In genomic region chr8:88198945-88199571, GRCm38 (mm10) we compare ENCODE assay signal across 8 mouse cellular contexts. TPM values are rescaled to one million over a fixed set of nuclear protein-coding genes. Genes with fewer than 3 reads are reported as not detected.
DNase-seq lines count a peak whose midpoint lies in the region; ATAC-seq and TF ChIP-seq lines count a peak whose summit lies in the region.

TSS of gene Tent4b (plus strand) at chr8:88199213.

- peak within 1 kb of the TSS; percentile 89 for H3K4me2 ChIP-seq in heart, embryonic 15.5 days
- H3K4me2 ChIP-seq in liver, embryonic 14.5 days (ENCODE audit: low read depth) = peak within 1 kb of the TSS; percentile 99
- peak within 1 kb of the TSS; percentile 88 for H3K4me2 ChIP-seq in neural tube, embryonic 11.5 days (ENCODE audit: low read depth)
- H3K4me2 ChIP-seq in stomach, postnatal 0 days (replicated peaks; ENCODE audit: low read depth) = peak within 1 kb of the TSS; percentile 95

- under 1% methylated on average over 87 of the region's 97 CpGs for WGBS in forebrain, embryonic 10.5 days
- under 1% methylated on average over 76 of the region's 97 CpGs for WGBS in heart, embryonic 15.5 days
- under 1% methylated on average over 82 of the region's 97 CpGs for WGBS in liver, embryonic 14.5 days (ENCODE audit: insufficient replicate concordance)
- under 1% methylated on average over 77 of the region's 97 CpGs for WGBS in neural tube, embryonic 11.5 days
- under 1% methylated on average over 62 of the region's 97 CpGs for WGBS in stomach, postnatal 0 days

- H3K4me3 ChIP-seq in forebrain, embryonic 10.5 days = peak within 1 kb of the TSS; percentile 96
- peak within 1 kb of the TSS; percentile 82 for H3K4me3 ChIP-seq in heart, embryonic 15.5 days
- H3K4me3 ChIP-seq in liver, embryonic 14.5 days (ENCODE audit: insufficient read depth in 1 of 2, low read depth in 2 of 2, low read length in 2 of 2) = peak within 1 kb of the TSS; percentile 97 to 98
- peak within 1 kb of the TSS; percentile 94 for H3K4me3 ChIP-seq in neural tube, embryonic 11.5 days (ENCODE audit: low read depth, low read length)
- H3K4me3 ChIP-seq in stomach, postnatal 0 days (ENCODE audit: low read depth, low read length) = peak within 1 kb of the TSS; percentile 85

- no peak for TF ChIP-seq CTCF in liver, embryonic 14.5 days (IDR thresholded peaks at IDR 0.05; ENCODE audit: low read depth)
- no peak for TF ChIP-seq CTCF in stomach, postnatal 0 days (IDR thresholded peaks at IDR 0.05; ENCODE audit: low read depth)

- peaks cover 20% of the 10 kb centered on the region for H3K36me3 ChIP-seq in forebrain, embryonic 10.5 days (replicated peaks)
- H3K36me3 ChIP-seq in heart, embryonic 15.5 days = no peaks in the 10 kb centered on the region
- H3K36me3 ChIP-seq in liver, embryonic 14.5 days (replicated peaks; ENCODE audit: control insufficient read depth, insufficient read depth, low read depth) = peaks cover 2% of the 10 kb centered on the region; the same call in 1 of the 2 replicates
- no peaks in the 10 kb centered on the region for H3K36me3 ChIP-seq in neural tube, embryonic 11.5 days (ENCODE audit: control insufficient read depth, insufficient read depth, low read length)
- no peaks in the 10 kb centered on the region; the same call in 1 of the 2 replicates for H3K36me3 ChIP-seq in stomach, postnatal 0 days (ENCODE audit: control insufficient read depth, insufficient read depth, low read length)

- peak within 1 kb of the TSS; percentile 97 for H3K27ac ChIP-seq in forebrain, embryonic 10.5 days
- peak within 1 kb of the TSS; percentile 99 for H3K27ac ChIP-seq in heart, embryonic 15.5 days
- peak within 1 kb of the TSS; percentile 85 for H3K27ac ChIP-seq in liver, embryonic 14.5 days
- H3K27ac ChIP-seq in neural tube, embryonic 11.5 days (ENCODE audit: low read depth, low read length) = peak within 1 kb of the TSS; percentile 97
- H3K27ac ChIP-seq in stomach, postnatal 0 days (replicated peaks) = peak within 1 kb of the TSS; percentile 95

- no peak for TF ChIP-seq EP300 in liver, embryonic 14.5 days (IDR thresholded peaks at IDR 0.05; ENCODE audit: low read depth)
- no peak for TF ChIP-seq EP300 in stomach, postnatal 0 days (optimal IDR thresholded peaks at IDR 0.05)

- peak; percentile 80 for ATAC-seq in CD4-positive, CD25-positive, alpha-beta regulatory T cell, adult 4 months
- ATAC-seq in heart, embryonic 15.5 days (replicated peaks; ENCODE audit: insufficient number of reproducible peaks, insufficient read depth, low FRiP score, low read depth) = peak; percentile 95
- peak; percentile 95 for ATAC-seq in liver, embryonic 14.5 days (ENCODE audit: insufficient read depth)
- peak; percentile 94 for ATAC-seq in neural tube, embryonic 11.5 days (ENCODE audit: insufficient read depth, low FRiP score, low TSS enrichment)
- ATAC-seq in stomach, postnatal 0 days (ENCODE audit: low FRiP score, low TSS enrichment) = peak; percentile 97

- DNase-seq in c-Kit-negative CD71-positive TER-119-positive erythroid progenitor cells, embryonic 14.5 days (ENCODE audit: low read depth, low spot score) = peak; percentile 86
- peak; percentile 89 for DNase-seq in forebrain, embryonic 10.5 days (ENCODE audit: extremely low spot score, low spot score)
- DNase-seq in kidney, postnatal 25 days = peak; percentile 92 to 98
- peak; percentile 80 to 84 (median 82) for DNase-seq in liver, embryonic 14.5 days (ENCODE audit: low read depth in 3 of 3, low spot score in 3 of 3)
- peak; percentile 92 for DNase-seq in neural tube, embryonic 11.5 days (ENCODE audit: low spot score)
- DNase-seq in stomach, postnatal 0 days (ENCODE audit: low spot score) = peak; percentile 94

- peak within 1 kb of the TSS; percentile 83 for H3K9ac ChIP-seq in heart, embryonic 15.5 days
- H3K9ac ChIP-seq in liver, embryonic 14.5 days (replicated peaks) = peak within 1 kb of the TSS; percentile 80
- peak within 1 kb of the TSS; percentile 82 for H3K9ac ChIP-seq in neural tube, embryonic 11.5 days (ENCODE audit: low read length)
- peak within 1 kb of the TSS; percentile 83 for H3K9ac ChIP-seq in stomach, postnatal 0 days (ENCODE audit: low read length)

- H3K4me1 ChIP-seq in forebrain, embryonic 10.5 days = peaks cover 49% of the 10 kb centered on the region
- peaks cover 35% of the 10 kb centered on the region for H3K4me1 ChIP-seq in heart, embryonic 15.5 days (replicated peaks)
- H3K4me1 ChIP-seq in liver, embryonic 14.5 days (replicated peaks; ENCODE audit: control insufficient read depth in 2 of 2, insufficient read depth in 2 of 2, low read length in 1 of 2) = peaks cover 8 to 19% of the 10 kb centered on the region in 2 experiments
- peaks cover 14% of the 10 kb centered on the region for H3K4me1 ChIP-seq in neural tube, embryonic 11.5 days (ENCODE audit: control insufficient read depth, insufficient read depth, low read length)
- peaks cover 9% of the 10 kb centered on the region; the same call in 1 of the 2 replicates for H3K4me1 ChIP-seq in stomach, postnatal 0 days (replicated peaks; ENCODE audit: control insufficient read depth, insufficient read depth)

- no peaks in the 10 kb centered on the region for H3K9me3 ChIP-seq in forebrain, embryonic 10.5 days
- H3K9me3 ChIP-seq in heart, embryonic 15.5 days (replicated peaks) = no peaks in the 10 kb centered on the region
- H3K9me3 ChIP-seq in liver, embryonic 14.5 days (ENCODE audit: control insufficient read depth, low read length) = no peaks in the 10 kb centered on the region
- no peaks in the 10 kb centered on the region for H3K9me3 ChIP-seq in neural tube, embryonic 11.5 days (ENCODE audit: control insufficient read depth, low read length)
- H3K9me3 ChIP-seq in stomach, postnatal 0 days (ENCODE audit: control insufficient read depth, low read length) = no peaks in the 10 kb centered on the region

- H3K27me3 ChIP-seq in forebrain, embryonic 10.5 days (ENCODE audit: poor library complexity, severe bottlenecking) = no peaks in the 10 kb centered on the region
- H3K27me3 ChIP-seq in heart, embryonic 15.5 days = no peaks in the 10 kb centered on the region
- no peaks in the 10 kb centered on the region for H3K27me3 ChIP-seq in liver, embryonic 14.5 days (ENCODE audit: control insufficient read depth, insufficient read depth, low read length)
- no peaks in the 10 kb centered on the region for H3K27me3 ChIP-seq in neural tube, embryonic 11.5 days (ENCODE audit: control insufficient read depth, insufficient read depth, low read length)
- no peaks in the 10 kb centered on the region for H3K27me3 ChIP-seq in stomach, postnatal 0 days (ENCODE audit: control insufficient read depth, insufficient read depth, low read length)

RNA-seq across cellular contexts. Expression of gene Tent4b, which starts in this region (rescaled TPM):
- polyA plus RNA-seq in CD4-positive, CD25-positive, alpha-beta regulatory T cell, adult 4 months (2017; shearing (Covaris generic)) = 10 to 100 TPM in 1 of 2 experiments, 1 to 10 TPM in 1; 7.6 to 13.7 TPM
- polyA plus RNA-seq in forebrain, embryonic 10.5 days (2016; fragmentation: Nextera tagmentation; extraction: Ambion mirVana) = 8.1 and 9.0 TPM in 2 replicates
- 5.3 and 6.9 TPM in 2 replicates for polyA plus RNA-seq in heart, embryonic 15.5 days (2015; fragmentation: Nextera tagmentation; extraction: Ambion mirVana)
- polyA plus RNA-seq in liver, embryonic 14.5 days (2012; rRNA removed) = 7.7 and 9.2 TPM in 2 replicates
- 4.3 and 5.5 TPM in 2 replicates for polyA plus RNA-seq in liver, embryonic 14.5 days (2014; fragmentation: Nextera tagmentation; extraction: Ambion mirVana)
- 11.1 and 11.2 TPM in 2 replicates for polyA plus RNA-seq in neural tube, embryonic 11.5 days (2014; fragmentation: Nextera tagmentation; extraction: Ambion mirVana)
- 3.4 and 3.6 TPM in 2 replicates for polyA plus RNA-seq in stomach, postnatal 0 days (2015; fragmentation: Nextera tagmentation; extraction: Ambion mirVana)

Comparison
In these comparisons a context has a peak if more than half of its experiments do, and no peak if none do; other contexts are left out.
1. Peak in every context shown above with its lines: DNase-seq, ATAC-seq, H3K4me3 ChIP-seq and H3K27ac ChIP-seq.